Mouse (Mus musculus): ENCODE data around the gene Pnpo. TPM values are rescaled to one million over a fixed set of nuclear protein-coding genes. Genes with fewer than 3 reads are reported as not detected.

The Pnpo gene
- polyA plus RNA-seq, 1 experiment from 2014 or later, result 57.1 TPM

DNA sequence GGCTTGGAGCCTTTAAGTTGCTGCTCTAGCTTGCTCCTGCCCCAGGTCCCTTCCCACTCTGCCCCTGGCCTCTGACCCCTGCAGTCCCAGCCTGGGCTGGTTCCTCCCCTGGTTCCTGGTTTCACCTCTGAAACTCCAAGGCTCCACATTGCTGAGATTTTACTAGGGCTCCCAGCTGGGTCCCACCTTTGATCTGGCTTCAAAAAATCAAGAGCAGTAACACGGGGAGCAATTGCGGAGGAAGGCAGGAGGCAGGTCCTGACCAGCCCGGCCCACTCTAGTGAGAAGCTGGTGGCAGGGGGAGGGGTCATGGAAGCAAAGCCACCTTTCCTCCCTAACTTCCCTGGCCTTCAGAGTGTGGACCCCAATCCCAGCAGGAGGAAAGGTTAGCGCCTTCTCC is 41.1 kb upstream of the Pnpo start:
- 0 out of 2 replicates have a peak, but pooled peaks cover 3% of the 10 kb centered on the region for H3K4me1 ChIP-seq (replicated peaks; ENCODE audit: control insufficient read depth, insufficient read depth)
- ATAC-seq (ENCODE audit: low FRiP score, low TSS enrichment) (no peak), DNase-seq (ENCODE audit: low spot score) (no peak)
- H3K27ac ChIP-seq (replicated peaks), result no peak overlapping the region
- no peaks in the 10 kb centered on the region for H3K36me3 ChIP-seq (ENCODE audit: control insufficient read depth, insufficient read depth, low read length)
- H3K4me3 ChIP-seq (ENCODE audit: low read depth, low read length), result no peak overlapping the region
- no peaks in the 10 kb centered on the region for H3K27me3 ChIP-seq (ENCODE audit: control insufficient read depth, insufficient read depth, low read length)
- no peak overlapping the region for H3K9ac ChIP-seq (ENCODE audit: low read length)
- WGBS, result 44% methylated on average over 4 of the region's 4 CpGs
- no peaks in the 10 kb centered on the region for H3K9me3 ChIP-seq (ENCODE audit: control insufficient read depth, low read length)
- TF ChIP-seq EP300 (optimal IDR thresholded peaks at IDR 0.05) (no peak), CTCF (IDR thresholded peaks at IDR 0.05; ENCODE audit: low read depth) (no peak)
- no peak overlapping the region for H3K4me2 ChIP-seq (replicated peaks; ENCODE audit: low read depth)

- Histone ChIP-seq H3K27me3 (ENCODE audit: control insufficient read depth, insufficient read depth, low read length) (no peaks in the 10 kb centered on the region), H3K9me3 (ENCODE audit: control insufficient read depth, low read length) (no peaks in the 10 kb centered on the region), H3K27ac (replicated peaks) (no peak within 1 kb of the TSS), H3K4me3 (ENCODE audit: low read depth, low read length) (no peak within 1 kb of the TSS), H3K4me2 (replicated peaks; ENCODE audit: low read depth) (no peak within 1 kb of the TSS), H3K9ac (ENCODE audit: low read length) (no peak within 1 kb of the TSS), H3K4me1 (replicated peaks; ENCODE audit: control insufficient read depth, insufficient read depth) (0 out of 2 replicates have a peak, but pooled peaks cover 2% of the 10 kb centered on the region), H3K36me3 (ENCODE audit: control insufficient read depth, insufficient read depth, low read length) (no peaks in the 10 kb centered on the region)
- ATAC-seq (ENCODE audit: low FRiP score, low TSS enrichment) (no peak), DNase-seq (ENCODE audit: low spot score) (no peak)
- WGBS, result 79% methylated on average over 7 of the region's 7 CpGs
- TF ChIP-seq CTCF (IDR thresholded peaks at IDR 0.05; ENCODE audit: low read depth) (no peak), EP300 (optimal IDR thresholded peaks at IDR 0.05) (no peak)
Observed at GRCm38 (mm10) chr11:96982859-96983258, 39.1 kb upstream of the Pnpo start, which contains the start of gene Sp2. TSS of gene Sp2 (minus strand) at chr11:96982959.

GRCm38 (mm10) chr11:96982355-96982754 is 38.6 kb upstream of the Pnpo start:
- Histone ChIP-seq H3K9me3 (ENCODE audit: control insufficient read depth, low read length) (no peaks in the 10 kb centered on the region), H3K4me3 (ENCODE audit: low read depth, low read length) (no peak overlapping the region), H3K4me1 (replicated peaks; ENCODE audit: control insufficient read depth, insufficient read depth) (0 out of 2 replicates have a peak, but pooled peaks cover 2% of the 10 kb centered on the region), H3K36me3 (ENCODE audit: control insufficient read depth, insufficient read depth, low read length) (no peaks in the 10 kb centered on the region), H3K9ac (ENCODE audit: low read length) (no peak overlapping the region), H3K4me2 (replicated peaks; ENCODE audit: low read depth) (no peak overlapping the region), H3K27me3 (ENCODE audit: control insufficient read depth, insufficient read depth, low read length) (no peaks in the 10 kb centered on the region), H3K27ac (replicated peaks) (no peak overlapping the region)
- DNase-seq (ENCODE audit: low spot score) (peak; percentile 82), ATAC-seq (ENCODE audit: low FRiP score, low TSS enrichment) (no peak)
- 2% methylated on average over 7 of the region's 7 CpGs for WGBS
- TF ChIP-seq EP300 (optimal IDR thresholded peaks at IDR 0.05) (no peak), CTCF (IDR thresholded peaks at IDR 0.05; ENCODE audit: low read depth) (peak; percentile 99)

DNA sequence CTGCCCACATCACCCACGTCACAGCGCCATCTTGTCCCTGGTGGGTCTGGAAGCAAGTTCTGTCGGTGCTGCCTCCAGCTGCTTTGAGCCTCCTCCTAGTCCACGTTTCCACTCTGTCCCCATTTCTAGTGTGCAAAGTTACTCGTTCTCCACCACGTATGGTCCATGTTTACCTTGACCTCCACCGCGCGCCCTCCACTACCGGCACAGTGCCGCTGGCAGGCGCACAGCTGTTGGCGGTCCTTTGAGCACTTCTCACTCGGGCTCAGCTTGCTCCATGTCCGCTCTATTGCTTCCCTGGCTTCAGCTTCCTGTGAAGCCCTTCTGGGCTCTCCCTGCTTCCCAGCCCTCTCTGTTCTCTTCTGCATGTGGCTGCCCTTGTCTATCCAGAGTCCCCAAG is 37.7 kb upstream of the Pnpo start:
- no peak overlapping the region for H3K4me3 ChIP-seq (ENCODE audit: low read depth, low read length)
- no peak overlapping the region for H3K9ac ChIP-seq (ENCODE audit: low read length)
- TF ChIP-seq CTCF (IDR thresholded peaks at IDR 0.05; ENCODE audit: low read depth) (no peak), EP300 (optimal IDR thresholded peaks at IDR 0.05) (no peak)
- H3K27me3 ChIP-seq (ENCODE audit: control insufficient read depth, insufficient read depth, low read length), result no peaks in the 10 kb centered on the region
- no peaks in the 10 kb centered on the region for H3K36me3 ChIP-seq (ENCODE audit: control insufficient read depth, insufficient read depth, low read length)
- no peaks in the 10 kb centered on the region for H3K9me3 ChIP-seq (ENCODE audit: control insufficient read depth, low read length)
- 59% methylated on average over 15 of the region's 15 CpGs for WGBS
- peaks cover 2% of the 10 kb centered on the region; the same call in 1 of the 2 replicates for H3K4me1 ChIP-seq (replicated peaks; ENCODE audit: control insufficient read depth, insufficient read depth)
- no peak overlapping the region for H3K4me2 ChIP-seq (replicated peaks; ENCODE audit: low read depth)
- DNase-seq (ENCODE audit: low spot score) (no peak), ATAC-seq (ENCODE audit: low FRiP score, low TSS enrichment) (no peak)
- no peak overlapping the region for H3K27ac ChIP-seq (replicated peaks)

DNA sequence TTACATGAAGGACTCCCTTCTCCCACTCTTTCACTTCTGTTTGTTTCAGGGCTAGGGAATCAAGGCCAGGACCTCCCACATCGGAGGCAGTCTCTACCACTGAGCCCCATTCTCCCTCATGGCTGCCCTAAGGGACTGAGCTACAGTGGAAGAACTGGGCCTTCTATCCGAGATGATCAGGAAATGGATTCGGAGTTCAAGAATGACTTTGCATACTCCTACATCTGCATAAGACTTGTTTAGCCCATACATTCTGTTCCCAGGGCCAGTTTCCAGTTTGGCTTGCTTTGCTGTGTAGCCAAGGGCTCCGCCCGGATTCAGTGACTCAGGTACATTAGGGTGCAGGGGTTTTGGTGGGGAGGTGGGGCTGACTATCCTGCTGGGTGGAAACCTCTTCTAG is 36.2 kb upstream of the Pnpo start:
- no peak for TF ChIP-seq CTCF (IDR thresholded peaks at IDR 0.05; ENCODE audit: low read depth)
- TF ChIP-seq EP300 (optimal IDR thresholded peaks at IDR 0.05), result peak; percentile 58

GRCm38 (mm10) chr11:96979329-96979728 is 35.5 kb upstream of the Pnpo start:
- 68% methylated on average over 7 of the region's 7 CpGs for WGBS
- no peak overlapping the region for H3K9ac ChIP-seq (ENCODE audit: low read length)
- no peaks in the 10 kb centered on the region for H3K9me3 ChIP-seq (ENCODE audit: control insufficient read depth, low read length)
- no peak overlapping the region for H3K4me3 ChIP-seq (ENCODE audit: low read depth, low read length)
- H3K4me2 ChIP-seq (replicated peaks; ENCODE audit: low read depth), result no peak overlapping the region
- peak overlapping the region; percentile 65 for H3K27ac ChIP-seq (replicated peaks)
- DNase-seq (ENCODE audit: low spot score) (no peak), ATAC-seq (ENCODE audit: low FRiP score, low TSS enrichment) (no peak)
- peaks cover 8% of the 10 kb centered on the region for H3K4me1 ChIP-seq (replicated peaks; ENCODE audit: control insufficient read depth, insufficient read depth)
- TF ChIP-seq CTCF (IDR thresholded peaks at IDR 0.05; ENCODE audit: low read depth) (no peak), EP300 (optimal IDR thresholded peaks at IDR 0.05) (no peak)
- no peaks in the 10 kb centered on the region for H3K36me3 ChIP-seq (ENCODE audit: control insufficient read depth, insufficient read depth, low read length)
- no peaks in the 10 kb centered on the region for H3K27me3 ChIP-seq (ENCODE audit: control insufficient read depth, insufficient read depth, low read length)

More for the DNA sequence above, 36.2 kb upstream of the Pnpo start:
- DNase-seq (ENCODE audit: low spot score) (no peak), ATAC-seq (ENCODE audit: low FRiP score, low TSS enrichment) (no peak)
- no peaks in the 10 kb centered on the region for H3K36me3 ChIP-seq (ENCODE audit: control insufficient read depth, insufficient read depth, low read length)
- H3K27ac ChIP-seq (replicated peaks), result peak overlapping the region; percentile 65
- peaks cover 8% of the 10 kb centered on the region for H3K4me1 ChIP-seq (replicated peaks; ENCODE audit: control insufficient read depth, insufficient read depth)
- no peak overlapping the region for H3K4me3 ChIP-seq (ENCODE audit: low read depth, low read length)
- no peak overlapping the region for H3K9ac ChIP-seq (ENCODE audit: low read length)
- H3K27me3 ChIP-seq (ENCODE audit: control insufficient read depth, insufficient read depth, low read length), result no peaks in the 10 kb centered on the region
- WGBS, result 52% methylated on average over 5 of the region's 5 CpGs
- H3K4me2 ChIP-seq (replicated peaks; ENCODE audit: low read depth), result no peak overlapping the region
- no peaks in the 10 kb centered on the region for H3K9me3 ChIP-seq (ENCODE audit: control insufficient read depth, low read length)

Measured in stomach, postnatal 0 days (tissue).